Comparison of ENCODE assay signal across 8 mouse cellular contexts in genomic region chr11:60538371-60539281, GRCm38 (mm10). TPM values are rescaled to one million over a fixed set of nuclear protein-coding genes. Genes with fewer than 3 reads are reported as not detected.
A peak's percentile ranks its signal among the peaks of the same experiment; 100 is the strongest.
DNase-seq lines count a peak whose midpoint lies in the region; ATAC-seq and TF ChIP-seq lines count a peak whose summit lies in the region.

No protein-coding gene starts in this region.

- WGBS in liver, adult 2 months, result under 1% methylated on average over 93 of the region's 93 CpGs
- under 1% methylated on average over 92 of the region's 93 CpGs for WGBS in midbrain, embryonic 16.5 days

- TF ChIP-seq CTCF in liver, adult 2 months (IDR thresholded peaks at IDR 0.05; ENCODE audit: low read depth, low read length), result no peak

- H3K4me2 ChIP-seq in midbrain, embryonic 16.5 days (ENCODE audit: low read length), result peak overlapping the region; percentile 96

- DNase-seq in ovary, postnatal 10 days (ENCODE audit: low spot score), result peak; percentile 15
- no peak for DNase-seq in ovary, adult 18-20 months (ENCODE audit: low spot score)
- peak; percentile 51 to 58 for DNase-seq in cerebellum, postnatal 25 days
- DNase-seq in gastrocnemius, postnatal 25 days, result peak; percentile 19
- DNase-seq in kidney, adult 18-20 months, result peak; percentile 66
- DNase-seq in liver, adult 2 months (ENCODE audit: extremely low read depth, low read depth, low spot score), result peak; percentile 21
- DNase-seq in splenic B cell, adult 2 months (ENCODE audit: low read depth, low spot score), result peak; percentile 52

- H3K36me3 ChIP-seq in liver, adult 2 months (ENCODE audit: control insufficient read depth, insufficient read depth, low read length), result peaks cover 16% of the 10 kb centered on the region
- H3K36me3 ChIP-seq in midbrain, embryonic 16.5 days (ENCODE audit: control insufficient read depth, insufficient read depth, low read length), result no peaks in the 10 kb centered on the region
- peaks cover 6% of the 10 kb centered on the region; the same call in 1 of the 2 replicates for H3K36me3 ChIP-seq in splenic B cell, adult 2 months (ENCODE audit: control insufficient read depth, insufficient read depth, low read length, poor library complexity, severe bottlenecking)

- peaks cover 15% of the 10 kb centered on the region for H3K4me1 ChIP-seq in liver, adult 2 months (ENCODE audit: control insufficient read depth, insufficient read depth, low read length)
- peaks cover 49% of the 10 kb centered on the region for H3K4me1 ChIP-seq in midbrain, embryonic 16.5 days (ENCODE audit: control insufficient read depth, insufficient read depth, low read length)

- peak overlapping the region; percentile 70 for H3K4me3 ChIP-seq in liver, adult 2 months (ENCODE audit: insufficient read depth, low read depth, low read length)
- peak overlapping the region; percentile 89 for H3K4me3 ChIP-seq in midbrain, embryonic 16.5 days (ENCODE audit: low read depth, low read length)

- H3K9me3 ChIP-seq in midbrain, embryonic 16.5 days (replicated peaks; ENCODE audit: control insufficient read depth, low read length, poor library complexity, severe bottlenecking), result no peaks in the 10 kb centered on the region

- H3K27ac ChIP-seq in liver, adult 2 months (replicated peaks; ENCODE audit: insufficient read depth, low read depth, low read length), result peak overlapping the region; percentile 88
- peak overlapping the region; percentile 99 for H3K27ac ChIP-seq in midbrain, embryonic 16.5 days (ENCODE audit: low read length)

- H3K9ac ChIP-seq in liver, adult 2 months (ENCODE audit: low read depth, low read length), result peak overlapping the region; percentile 96
- H3K9ac ChIP-seq in midbrain, embryonic 16.5 days (ENCODE audit: low read depth, low read length), result peak overlapping the region; percentile 86

- no peak for TF ChIP-seq POLR2A in liver, adult 2 months (IDR thresholded peaks at IDR 0.05; ENCODE audit: extremely low read depth, insufficient read depth, low read length)

- peaks cover 31% of the 10 kb centered on the region for H3K79me2 ChIP-seq in liver, adult 2 months (ENCODE audit: control insufficient read depth, insufficient read depth, low read length)

- no peak for ATAC-seq in midbrain, embryonic 16.5 days

- H3K27me3 ChIP-seq in liver, adult 2 months (ENCODE audit: control insufficient read depth, insufficient read depth, low read length), result no peaks in the 10 kb centered on the region
- no peaks in the 10 kb centered on the region for H3K27me3 ChIP-seq in midbrain, embryonic 16.5 days (ENCODE audit: control insufficient read depth, insufficient read depth, low read depth, low read length)
- H3K27me3 ChIP-seq in splenic B cell, adult 2 months (ENCODE audit: control insufficient read depth, insufficient read depth, low read length, poor library complexity, severe bottlenecking), result no peaks in the 10 kb centered on the region

RNA-seq across cellular contexts. Expression of gene Alkbh5, which starts 2.4 kb away (rescaled TPM):
- total RNA-seq in gastrocnemius, postnatal 25 days (2021), result 10 to 100 TPM; 89.1 to 99.7 TPM
- 25.2 and 33.8 TPM in 2 replicates for total RNA-seq in liver, adult 2 months (2014; rRNA removed)
- polyA plus RNA-seq in liver, adult 2 months (2012; rRNA removed), result 21.2 and 22.6 TPM in 2 replicates
- 20.3 and 22.6 TPM in 2 replicates for polyA plus RNA-seq in midbrain, embryonic 16.5 days (2015; fragmentation: Nextera tagmentation; extraction: Ambion mirVana)
